Mouse (Mus musculus): Measurements from ENCODE around the gene Trip4. TPM values are rescaled to one million over a fixed set of nuclear protein-coding genes. Genes with fewer than 3 reads are reported as not detected.
A peak's percentile ranks its signal among the peaks of the same experiment; 100 is the strongest.

Trip4 gene
- total and polyA plus RNA-seq, 3 experiments: 5.9 to 16.5 (median 15.2) TPM

DNA sequence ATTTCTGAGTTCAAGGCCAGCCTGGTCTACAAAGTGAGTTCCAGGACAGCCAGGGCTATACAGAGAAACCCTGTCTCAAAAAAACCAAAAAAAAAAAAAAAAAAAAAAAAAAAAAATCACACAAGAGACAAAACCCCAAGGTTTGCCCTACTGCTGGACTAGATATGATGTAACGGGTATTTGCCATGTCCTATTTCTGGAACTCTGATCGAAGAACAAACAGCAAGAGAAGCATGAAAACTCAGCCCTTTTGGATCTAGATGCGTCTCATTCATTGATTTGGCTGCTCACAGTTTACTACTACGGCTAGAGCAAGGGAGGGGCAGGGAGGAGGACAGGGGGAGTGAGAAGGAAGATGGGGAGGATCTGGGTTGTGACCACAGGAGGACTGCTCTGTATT is 86.6 kb downstream of the Trip4 start:
- intact Hi-C loops (cut with DNase I): loop anchor here (2.0 kb wide), 1 partner anchor 31 kb away; no protein-coding TSS in a partner anchor
- 59% methylated on average over 4 of the region's 4 CpGs for WGBS
- H3K4me3 ChIP-seq: no peak overlapping the region
- H3K27me3 ChIP-seq (ENCODE audit: control insufficient read depth, insufficient read depth, low read length): no peaks in the 10 kb centered on the region
- TF ChIP-seq CTCF (IDR thresholded peaks at IDR 0.05) (no peak), EP300 (IDR thresholded peaks at IDR 0.05; ENCODE audit: insufficient read depth, low read depth, low read length) (no peak), POLR2A (IDR thresholded peaks at IDR 0.05; ENCODE audit: insufficient read depth, low read depth, low read length) (no peak)
- peaks cover 14% of the 10 kb centered on the region for H3K4me1 ChIP-seq (ENCODE audit: control insufficient read depth, insufficient read depth, low read length)
- no peak overlapping the region for H3K9ac ChIP-seq (ENCODE audit: low read depth, low read length)
- no peak for DNase-seq
- H3K36me3 ChIP-seq (ENCODE audit: control insufficient read depth, insufficient read depth, low read length): peaks cover 16% of the 10 kb centered on the region
- peaks cover 6% of the 10 kb centered on the region for H3K79me2 ChIP-seq (replicated peaks; ENCODE audit: control insufficient read depth, insufficient read depth, low read length)
- H3K27ac ChIP-seq: no peak overlapping the region

DNA sequence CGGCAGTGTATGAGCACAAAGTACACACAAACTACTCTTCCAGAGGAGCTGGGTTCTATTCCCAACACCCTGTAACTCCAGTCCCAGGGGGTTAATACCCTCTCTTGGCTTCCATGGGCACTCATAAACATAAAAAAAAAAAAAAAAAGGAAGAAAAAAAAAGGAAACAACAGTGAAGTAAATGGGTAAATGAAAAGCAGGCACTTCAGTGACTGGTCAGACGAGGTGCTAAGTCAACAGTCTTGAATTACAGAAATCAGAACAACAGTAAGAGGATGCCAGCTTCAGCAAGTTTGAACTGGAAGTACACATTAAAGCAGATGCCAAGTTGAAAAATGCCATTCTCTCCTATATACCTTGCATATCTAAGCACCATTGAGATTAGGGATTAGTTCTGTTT is 88.3 kb downstream of the Trip4 start:
- DNase-seq: no peak
- intact Hi-C loops (cut with DNase I): no loop called here
- Histone ChIP-seq H3K27ac (no peak overlapping the region), H3K4me3 (no peak overlapping the region), H3K27me3 (ENCODE audit: control insufficient read depth, insufficient read depth, low read length) (no peaks in the 10 kb centered on the region), H3K9ac (ENCODE audit: low read depth, low read length) (no peak overlapping the region), H3K36me3 (ENCODE audit: control insufficient read depth, insufficient read depth, low read length) (peaks cover 12% of the 10 kb centered on the region), H3K79me2 (replicated peaks; ENCODE audit: control insufficient read depth, insufficient read depth, low read length) (peaks cover 7% of the 10 kb centered on the region), H3K4me1 (ENCODE audit: control insufficient read depth, insufficient read depth, low read length) (peaks cover 8% of the 10 kb centered on the region)
- 78% methylated on average over 2 of the region's 2 CpGs for WGBS
- TF ChIP-seq CTCF (IDR thresholded peaks at IDR 0.05): no peak
- TF ChIP-seq POLR2A (IDR thresholded peaks at IDR 0.05; ENCODE audit: insufficient read depth, low read depth, low read length): no peak

DNA sequence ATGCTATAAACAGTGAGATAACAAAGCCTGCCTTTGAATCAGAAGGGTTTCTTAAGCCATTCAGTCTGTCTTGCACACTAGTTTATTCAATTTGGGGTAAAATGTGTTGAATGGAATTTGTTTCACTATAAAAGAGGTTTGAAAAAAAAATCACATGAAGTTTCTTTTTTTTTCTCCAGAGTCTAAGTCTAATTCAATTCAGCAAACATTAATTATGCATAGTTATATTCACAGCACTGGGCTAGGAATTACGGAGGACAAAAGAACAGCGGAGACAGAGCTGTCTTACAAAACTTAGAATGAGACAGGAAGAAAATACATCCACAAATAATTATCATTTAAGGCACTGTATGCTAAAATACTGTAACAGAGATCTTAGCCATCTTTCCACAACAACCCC is 90.2 kb downstream of the Trip4 start:
- H3K4me1 ChIP-seq (ENCODE audit: control insufficient read depth, insufficient read depth, low read length): peaks cover 2% of the 10 kb centered on the region
- WGBS: 85% methylated on average over 2 of the region's 2 CpGs
- peaks cover 2% of the 10 kb centered on the region for H3K36me3 ChIP-seq (ENCODE audit: control insufficient read depth, insufficient read depth, low read length)
- peaks cover 11% of the 10 kb centered on the region for H3K79me2 ChIP-seq (replicated peaks; ENCODE audit: control insufficient read depth, insufficient read depth, low read length)
- TF ChIP-seq POLR2A (IDR thresholded peaks at IDR 0.05; ENCODE audit: insufficient read depth, low read depth, low read length) (no peak), CTCF (IDR thresholded peaks at IDR 0.05) (no peak), EP300 (IDR thresholded peaks at IDR 0.05; ENCODE audit: insufficient read depth, low read depth, low read length) (no peak)
- intact Hi-C loops (cut with DNase I): no loop called here
- H3K4me3 ChIP-seq: no peak overlapping the region
- H3K27ac ChIP-seq: no peak overlapping the region
- no peak for DNase-seq
- H3K27me3 ChIP-seq (ENCODE audit: control insufficient read depth, insufficient read depth, low read length): no peaks in the 10 kb centered on the region
- no peak overlapping the region for H3K9ac ChIP-seq (ENCODE audit: low read depth, low read length)

DNA sequence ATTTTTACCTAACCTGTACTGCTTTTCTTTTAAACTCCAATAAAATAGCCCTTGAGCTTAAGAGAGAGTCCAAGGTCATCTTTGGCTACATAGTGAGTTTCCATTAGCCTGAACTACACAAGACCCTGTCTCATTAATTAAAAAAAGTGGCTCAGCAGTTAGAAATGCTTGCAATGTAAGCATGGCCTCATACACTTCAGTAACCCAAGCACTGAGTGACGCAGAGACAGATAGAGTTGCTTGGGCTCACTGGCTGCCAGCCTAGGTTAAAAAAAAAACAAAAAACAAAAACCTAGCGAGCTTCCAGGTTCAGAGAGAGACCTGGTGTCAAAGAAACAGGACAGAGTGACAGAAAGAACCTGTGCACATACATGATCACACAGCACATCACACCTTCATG is 95.8 kb downstream of the Trip4 start:
- peaks cover 11% of the 10 kb centered on the region for H3K79me2 ChIP-seq (replicated peaks; ENCODE audit: control insufficient read depth, insufficient read depth, low read length)
- H3K27ac ChIP-seq: peak overlapping the region; percentile 78
- no peaks in the 10 kb centered on the region for H3K27me3 ChIP-seq (ENCODE audit: control insufficient read depth, insufficient read depth, low read length)
- no peak for TF ChIP-seq POLR2A (IDR thresholded peaks at IDR 0.05; ENCODE audit: insufficient read depth, low read depth, low read length)
- TF ChIP-seq EP300 (IDR thresholded peaks at IDR 0.05; ENCODE audit: insufficient read depth, low read depth, low read length): no peak
- intact Hi-C loops (cut with DNase I): no loop called here
- no peak for DNase-seq
- H3K9ac ChIP-seq (ENCODE audit: low read depth, low read length): no peak overlapping the region
- H3K4me1 ChIP-seq (ENCODE audit: control insufficient read depth, insufficient read depth, low read length): peaks cover 1% of the 10 kb centered on the region; the same call in 1 of the 2 replicates
- peaks cover 6% of the 10 kb centered on the region for H3K36me3 ChIP-seq (ENCODE audit: control insufficient read depth, insufficient read depth, low read length)
- no peak overlapping the region for H3K4me3 ChIP-seq
- 39% methylated on average over 2 of the region's 2 CpGs for WGBS

DNA sequence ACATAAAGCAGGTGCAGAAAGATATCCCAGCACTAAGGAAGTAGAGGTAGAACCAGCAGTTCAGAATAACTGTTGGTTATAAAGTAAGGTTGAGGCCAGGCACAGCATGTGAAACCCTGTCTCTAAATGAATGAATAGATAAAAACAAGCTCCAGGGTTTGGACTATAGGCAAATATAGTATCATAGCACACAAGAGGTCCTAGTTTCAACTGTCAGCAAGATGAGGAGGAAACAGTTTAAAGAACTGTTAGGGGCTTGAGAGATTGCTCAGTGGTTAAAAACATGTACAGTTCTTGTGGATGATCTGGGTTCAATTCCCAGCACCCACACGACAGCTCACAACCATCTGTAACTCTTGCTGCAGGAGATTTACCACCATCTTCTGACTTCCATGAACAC is 96.8 kb downstream of the Trip4 start:
- Histone ChIP-seq H3K9ac (ENCODE audit: low read depth, low read length) (no peak overlapping the region), H3K27me3 (ENCODE audit: control insufficient read depth, insufficient read depth, low read length) (no peaks in the 10 kb centered on the region), H3K4me3 (no peak overlapping the region), H3K36me3 (ENCODE audit: control insufficient read depth, insufficient read depth, low read length) (peaks cover 6% of the 10 kb centered on the region), H3K27ac (no peak overlapping the region), H3K4me1 (ENCODE audit: control insufficient read depth, insufficient read depth, low read length) (peaks cover 1% of the 10 kb centered on the region; the same call in 1 of the 2 replicates), H3K79me2 (replicated peaks; ENCODE audit: control insufficient read depth, insufficient read depth, low read length) (peaks cover 7% of the 10 kb centered on the region)
- no peak for TF ChIP-seq POLR2A (IDR thresholded peaks at IDR 0.05; ENCODE audit: insufficient read depth, low read depth, low read length)
- no peak for TF ChIP-seq EP300 (IDR thresholded peaks at IDR 0.05; ENCODE audit: insufficient read depth, low read depth, low read length)
- no peak for TF ChIP-seq CTCF (IDR thresholded peaks at IDR 0.05)
- DNase-seq: no peak
- 86% methylated on average over 1 of the region's 1 CpGs for WGBS
- intact Hi-C loops (cut with DNase I): no loop called here

DNA sequence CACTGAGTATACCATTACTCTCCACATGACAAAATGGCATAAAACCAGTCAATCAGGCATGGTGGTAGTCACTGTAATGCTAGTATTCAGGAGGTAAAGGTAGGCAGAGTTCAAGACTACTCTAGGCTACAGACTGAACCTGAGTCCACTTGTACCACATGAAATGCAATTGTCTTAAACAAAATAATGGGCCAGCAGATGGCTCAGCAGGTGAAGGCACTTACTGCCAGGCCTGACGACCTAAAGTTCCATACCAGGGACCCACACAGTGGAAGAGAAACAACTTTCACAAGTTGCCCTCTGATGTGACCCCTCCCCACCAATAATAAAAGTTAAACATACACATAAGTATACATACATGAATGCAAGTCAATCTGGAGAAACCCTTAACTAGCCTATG is 100.8 kb downstream of the Trip4 start:
- Histone ChIP-seq H3K4me1 (ENCODE audit: control insufficient read depth, insufficient read depth, low read length) (no peaks in the 10 kb centered on the region; the same call in 1 of the 2 replicates), H3K27me3 (ENCODE audit: control insufficient read depth, insufficient read depth, low read length) (no peaks in the 10 kb centered on the region), H3K27ac (no peak overlapping the region), H3K4me3 (no peak overlapping the region), H3K36me3 (ENCODE audit: control insufficient read depth, insufficient read depth, low read length) (peaks cover 6% of the 10 kb centered on the region), H3K79me2 (replicated peaks; ENCODE audit: control insufficient read depth, insufficient read depth, low read length) (peaks cover 3% of the 10 kb centered on the region), H3K9ac (ENCODE audit: low read depth, low read length) (no peak overlapping the region)
- intact Hi-C loops (cut with DNase I): no loop called here
- TF ChIP-seq EP300 (IDR thresholded peaks at IDR 0.05; ENCODE audit: insufficient read depth, low read depth, low read length) (no peak), CTCF (IDR thresholded peaks at IDR 0.05) (no peak), POLR2A (IDR thresholded peaks at IDR 0.05; ENCODE audit: insufficient read depth, low read depth, low read length) (no peak)
- no peak for DNase-seq
- WGBS: 88% methylated on average over 1 of the region's 1 CpGs

All from heart, adult 2 months (tissue).